Mouse (Mus musculus): ENCODE results near the gene Higd1a. TPM values are rescaled to one million over a fixed set of nuclear protein-coding genes. Genes with fewer than 3 reads are reported as not detected.
A peak's percentile ranks its signal among the peaks of the same experiment; 100 is the strongest.

Gene Higd1a
- polyA plus RNA-seq, 1 experiment from 2014 or later: 163 TPM

DNA sequence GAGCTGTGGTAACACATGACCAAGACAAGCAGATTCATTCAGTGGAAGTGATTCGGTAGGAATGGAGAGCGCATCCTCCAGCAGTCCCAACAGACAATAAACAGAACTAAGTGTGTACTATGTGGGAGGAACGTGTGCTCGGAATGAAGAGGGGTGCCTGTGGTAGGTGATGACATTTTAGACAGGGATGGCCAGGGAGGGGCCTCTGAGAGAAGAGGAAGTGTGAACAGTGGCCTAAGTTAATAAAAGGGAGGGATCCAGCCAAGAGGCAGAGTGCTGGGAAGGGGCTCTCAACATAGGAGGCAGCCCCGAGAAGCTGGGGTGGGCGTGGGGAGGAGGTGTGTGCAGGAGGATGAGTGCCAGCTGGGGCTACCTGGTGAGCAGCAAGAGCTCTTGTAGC, 29.8 kb downstream of the Higd1a start:
- Histone ChIP-seq H3K27me3 (ENCODE audit: insufficient read depth, low read length) (no peaks in the 10 kb centered on the region), H3K4me1 (ENCODE audit: insufficient read depth) (no peaks in the 10 kb centered on the region), H3K4me3 (ENCODE audit: low read depth, low read length) (no peak overlapping the region), H3K36me3 (ENCODE audit: insufficient read depth) (no peaks in the 10 kb centered on the region), H3K27ac (ENCODE audit: low read depth) (no peak overlapping the region), H3K9ac (no peak overlapping the region), H3K9me3 (ENCODE audit: low read depth, low read length) (no peaks in the 10 kb centered on the region), H3K4me2 (no peak overlapping the region)
- ATAC-seq (ENCODE audit: insufficient read depth) (no peak), DNase-seq (no peak)
- WGBS: 52% methylated on average over 6 of the region's 6 CpGs
- TF ChIP-seq CTCF (IDR thresholded peaks at IDR 0.05; ENCODE audit: low read depth): no peak

DNA sequence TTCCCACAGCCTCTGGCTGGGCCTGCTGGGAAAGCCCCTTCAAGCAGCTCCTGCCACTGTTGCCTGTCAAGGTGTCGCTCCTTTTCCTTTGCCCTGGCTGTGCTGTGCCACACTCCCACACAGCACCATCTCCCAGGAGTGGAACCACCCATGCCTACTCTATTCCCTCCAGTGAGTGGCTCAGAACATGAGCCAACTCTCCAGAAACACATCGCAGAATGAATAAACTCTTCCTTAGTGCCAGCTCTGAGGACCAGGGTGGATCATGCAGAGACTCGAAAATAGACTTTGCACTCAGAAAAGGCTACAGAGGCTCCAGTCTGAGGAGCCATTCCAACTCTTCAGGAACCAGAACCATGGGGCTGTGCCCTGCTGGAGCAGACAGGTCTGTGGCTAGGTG, 31.8 kb downstream of the Higd1a start:
- DNase-seq: no peak
- Histone ChIP-seq H3K36me3 (ENCODE audit: insufficient read depth) (no peaks in the 10 kb centered on the region), H3K9me3 (ENCODE audit: low read depth, low read length) (no peaks in the 10 kb centered on the region), H3K9ac (no peak overlapping the region), H3K27me3 (ENCODE audit: insufficient read depth, low read length) (no peaks in the 10 kb centered on the region), H3K27ac (ENCODE audit: low read depth) (no peak overlapping the region), H3K4me1 (ENCODE audit: insufficient read depth) (no peaks in the 10 kb centered on the region), H3K4me2 (no peak overlapping the region), H3K4me3 (ENCODE audit: low read depth, low read length) (no peak overlapping the region)
- TF ChIP-seq CTCF (IDR thresholded peaks at IDR 0.05; ENCODE audit: low read depth): no peak
- 79% methylated on average over 3 of the region's 3 CpGs for WGBS
- no peak for ATAC-seq (ENCODE audit: insufficient read depth)

DNA sequence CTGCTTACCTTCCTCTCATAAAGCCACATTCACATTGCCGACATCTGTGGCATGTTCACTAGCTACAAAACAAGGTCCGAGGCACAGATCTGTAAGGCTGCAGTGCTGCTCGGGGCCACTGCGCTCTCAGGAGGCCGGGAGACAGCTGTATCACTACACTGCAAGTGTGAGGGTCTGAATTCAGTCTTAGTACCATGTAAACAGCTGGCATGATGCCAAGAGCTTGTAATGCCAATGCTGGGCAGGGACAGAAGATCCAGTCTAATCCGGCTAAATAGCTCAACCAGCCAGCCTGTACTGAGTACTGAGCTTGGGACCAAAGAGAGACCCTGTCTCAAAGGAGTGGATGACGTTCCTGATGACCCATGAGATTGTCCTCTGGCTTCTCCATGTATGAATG, 34.2 kb downstream of the Higd1a start:
- Histone ChIP-seq H3K9ac (no peak overlapping the region), H3K4me1 (ENCODE audit: insufficient read depth) (no peaks in the 10 kb centered on the region), H3K4me2 (no peak overlapping the region), H3K27me3 (ENCODE audit: insufficient read depth, low read length) (no peaks in the 10 kb centered on the region), H3K9me3 (ENCODE audit: low read depth, low read length) (no peaks in the 10 kb centered on the region), H3K4me3 (ENCODE audit: low read depth, low read length) (no peak overlapping the region), H3K27ac (ENCODE audit: low read depth) (no peak overlapping the region), H3K36me3 (ENCODE audit: insufficient read depth) (no peaks in the 10 kb centered on the region)
- no peak for ATAC-seq (ENCODE audit: insufficient read depth)
- no peak for TF ChIP-seq CTCF (IDR thresholded peaks at IDR 0.05; ENCODE audit: low read depth)
- no peak for DNase-seq
- WGBS: 81% methylated on average over 7 of the region's 7 CpGs

DNA sequence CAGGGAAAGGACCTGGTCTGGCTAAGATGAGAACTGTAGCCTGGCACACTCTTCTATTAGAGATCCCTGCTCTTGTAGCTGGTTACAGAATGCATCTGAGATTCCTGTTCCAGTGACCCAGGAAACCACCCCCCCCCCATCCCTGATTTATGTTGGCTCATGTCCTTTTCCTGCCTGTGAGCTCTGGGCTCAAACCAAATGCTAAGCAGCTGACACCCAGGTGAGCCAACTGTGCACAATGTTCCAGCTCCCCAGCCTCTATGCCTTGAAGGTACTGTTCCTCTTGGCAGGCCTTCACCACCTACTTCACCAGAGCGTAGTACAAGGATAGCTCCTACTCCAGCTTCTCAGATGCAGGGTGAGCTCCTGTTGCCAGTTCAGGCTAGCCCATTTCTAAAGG, 35.1 kb downstream of the Higd1a start:
- Histone ChIP-seq H3K36me3 (ENCODE audit: insufficient read depth) (no peaks in the 10 kb centered on the region), H3K27ac (ENCODE audit: low read depth) (0 out of 2 replicates have a peak overlapping the region, but pooled peaks have one; percentile 30), H3K27me3 (ENCODE audit: insufficient read depth, low read length) (no peaks in the 10 kb centered on the region), H3K9me3 (ENCODE audit: low read depth, low read length) (no peaks in the 10 kb centered on the region), H3K4me2 (no peak overlapping the region), H3K4me1 (ENCODE audit: insufficient read depth) (no peaks in the 10 kb centered on the region), H3K9ac (no peak overlapping the region), H3K4me3 (ENCODE audit: low read depth, low read length) (no peak overlapping the region)
- ATAC-seq (ENCODE audit: insufficient read depth) (no peak), DNase-seq (no peak)
- 81% methylated on average over 1 of the region's 1 CpGs for WGBS
- no peak for TF ChIP-seq CTCF (IDR thresholded peaks at IDR 0.05; ENCODE audit: low read depth)

DNA sequence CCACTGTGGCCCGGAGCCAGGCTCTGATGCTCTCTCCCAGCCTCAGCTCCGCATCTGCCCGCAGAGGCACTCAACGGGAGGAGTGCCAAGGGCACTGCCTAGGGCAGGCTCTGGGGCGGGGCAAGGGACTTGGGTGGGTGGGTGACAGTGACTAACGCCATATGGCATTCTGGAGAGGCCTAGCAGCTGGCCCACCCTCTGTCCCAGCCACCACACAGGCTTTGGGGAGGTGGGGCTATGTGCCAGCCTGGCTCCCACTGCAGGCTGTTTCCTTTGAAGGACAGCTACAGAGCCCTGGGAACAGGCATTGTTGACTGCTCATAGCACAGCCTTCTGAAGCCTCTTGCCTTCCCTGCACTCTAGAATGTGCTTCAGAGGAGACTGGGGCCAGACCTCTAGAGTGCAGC, 35.6 kb downstream of the Higd1a start:
- WGBS: 45% methylated on average over 6 of the region's 6 CpGs
- TF ChIP-seq CTCF (IDR thresholded peaks at IDR 0.05; ENCODE audit: low read depth): no peak
- no peaks in the 10 kb centered on the region for H3K9me3 ChIP-seq (ENCODE audit: low read depth, low read length)
- H3K9ac ChIP-seq: no peak overlapping the region
- H3K36me3 ChIP-seq (ENCODE audit: insufficient read depth): no peaks in the 10 kb centered on the region
- DNase-seq (peak; percentile 60), ATAC-seq (ENCODE audit: insufficient read depth) (peak; percentile 81)
- 0 out of 2 replicates have a peak overlapping the region, but pooled peaks have one; percentile 30 for H3K27ac ChIP-seq (ENCODE audit: low read depth)
- no peaks in the 10 kb centered on the region for H3K27me3 ChIP-seq (ENCODE audit: insufficient read depth, low read length)
- H3K4me2 ChIP-seq: no peak overlapping the region
- H3K4me3 ChIP-seq (ENCODE audit: low read depth, low read length): no peak overlapping the region
- no peaks in the 10 kb centered on the region for H3K4me1 ChIP-seq (ENCODE audit: insufficient read depth)

DNA sequence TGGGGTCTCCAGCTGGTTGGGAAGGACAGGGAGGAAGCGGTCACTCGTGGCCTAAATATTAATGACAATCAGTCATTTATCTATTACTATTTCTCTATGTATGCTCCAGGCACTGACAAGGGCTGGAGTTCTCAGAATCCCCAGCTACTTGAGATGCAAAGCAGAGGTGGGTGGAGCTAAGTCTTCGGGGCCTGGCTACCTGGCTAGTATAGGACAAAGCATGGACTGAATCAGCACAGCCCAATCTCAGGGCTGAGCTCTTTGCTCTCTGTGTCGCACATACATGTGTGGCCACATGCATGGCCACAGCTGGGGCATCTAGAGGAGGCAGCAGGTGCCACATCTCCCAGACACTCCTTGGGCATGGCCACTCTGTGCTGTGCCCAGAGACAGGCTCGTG, 37.4 kb downstream of the Higd1a start:
- WGBS: 59% methylated on average over 5 of the region's 5 CpGs

DNA sequence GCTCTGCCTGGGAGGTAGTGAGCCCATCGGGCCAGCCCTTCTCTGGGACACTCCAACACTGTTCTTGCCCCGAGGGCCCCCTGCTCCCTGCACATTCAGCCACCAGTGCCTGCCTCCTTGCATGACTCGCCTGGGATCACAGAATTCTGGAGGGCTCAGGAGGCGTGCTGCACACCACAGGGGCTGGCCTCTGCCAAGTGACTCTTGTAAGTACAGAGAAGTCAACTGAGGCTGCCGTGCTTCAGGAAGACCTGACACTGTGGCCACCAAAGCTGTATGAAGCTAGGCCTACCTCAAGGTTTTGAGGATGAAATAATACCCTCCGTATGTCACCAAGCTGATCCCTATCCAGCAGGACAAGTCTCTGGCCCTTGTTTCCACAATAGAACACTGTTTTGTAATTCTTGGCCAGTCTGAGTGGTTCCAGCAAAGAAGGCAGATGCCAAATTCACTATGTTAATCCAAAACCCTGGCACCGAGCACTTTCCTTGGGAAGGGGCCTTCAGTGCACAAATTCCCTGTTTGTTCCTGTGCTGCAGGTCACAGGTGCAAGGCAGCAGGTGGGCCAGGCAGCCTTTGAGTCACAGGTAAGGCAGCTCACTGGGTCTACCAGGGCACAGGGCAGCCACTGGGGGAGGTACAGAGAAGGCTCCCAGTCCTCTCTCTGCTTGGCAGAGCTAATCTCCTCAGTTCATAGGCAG, 38.2 kb downstream of the Higd1a start:
- Histone ChIP-seq H3K4me2 (no peak overlapping the region), H3K9ac (no peak overlapping the region), H3K27me3 (ENCODE audit: insufficient read depth, low read length) (no peaks in the 10 kb centered on the region), H3K27ac (ENCODE audit: low read depth) (no peak overlapping the region), H3K4me3 (ENCODE audit: low read depth, low read length) (no peak overlapping the region), H3K4me1 (ENCODE audit: insufficient read depth) (no peaks in the 10 kb centered on the region), H3K9me3 (ENCODE audit: low read depth, low read length) (no peaks in the 10 kb centered on the region), H3K36me3 (ENCODE audit: insufficient read depth) (no peaks in the 10 kb centered on the region)
- DNase-seq (no peak), ATAC-seq (ENCODE audit: insufficient read depth) (no peak)
- WGBS: 41% methylated on average over 7 of the region's 7 CpGs
- no peak for TF ChIP-seq CTCF (IDR thresholded peaks at IDR 0.05; ENCODE audit: low read depth)

More for the DNA sequence above, 37.4 kb downstream of the Higd1a start:
- Histone ChIP-seq H3K36me3 (ENCODE audit: insufficient read depth) (no peaks in the 10 kb centered on the region), H3K9ac (no peak overlapping the region), H3K27ac (ENCODE audit: low read depth) (no peak overlapping the region), H3K4me2 (no peak overlapping the region), H3K9me3 (ENCODE audit: low read depth, low read length) (no peaks in the 10 kb centered on the region), H3K4me3 (ENCODE audit: low read depth, low read length) (no peak overlapping the region), H3K27me3 (ENCODE audit: insufficient read depth, low read length) (no peaks in the 10 kb centered on the region), H3K4me1 (ENCODE audit: insufficient read depth) (no peaks in the 10 kb centered on the region)
- ATAC-seq (ENCODE audit: insufficient read depth): no peak
- TF ChIP-seq CTCF (IDR thresholded peaks at IDR 0.05; ENCODE audit: low read depth): no peak
- DNase-seq: no peak
